Mouse (Mus musculus): ENCODE data around the gene Ctf2. TPM values are rescaled to one million over a fixed set of nuclear protein-coding genes. Genes with fewer than 3 reads are reported as not detected.

Gene Ctf2
- total and polyA plus RNA-seq, 3 experiments = 0.39 to 1.0 TPM; not detected in 1

GRCm38 (mm10) chr7:127712461-127713385 is 19.2 kb downstream of the Ctf2 start, which contains the start of gene Ctf1 (continued):
- TF ChIP-seq CTCF (IDR thresholded peaks at IDR 0.05 in 2 of 3, conservative IDR thresholded peaks at IDR 0.05 in 1 of 3; ENCODE audit: control insufficient read depth in 1 of 3, insufficient read depth in 1 of 3, low read depth in 2 of 3, low read length in 3 of 3, poor library complexity in 1 of 3, severe bottlenecking in 1 of 3) (no peak), USF1 (IDR thresholded peaks at IDR 0.05; ENCODE audit: low read depth, low read length) (peak; percentile 49), ELF1 (IDR thresholded peaks at IDR 0.05; ENCODE audit: low read depth, low read length) (peak; percentile 69), KAT2A (conservative IDR thresholded peaks at IDR 0.05; ENCODE audit: low read depth, low read length) (peak; percentile 96), HCFC1 (IDR thresholded peaks at IDR 0.05; ENCODE audit: low read depth, low read length) (peak; percentile 99), MAX (IDR thresholded peaks at IDR 0.05; ENCODE audit: low read length) (peak; percentile 49; the same call in 1 of the 2 replicates), NELFE (IDR thresholded peaks at IDR 0.05; ENCODE audit: low read depth, low read length) (peak; percentile 26; the same call in 1 of the 2 replicates), TCF12 (IDR thresholded peaks at IDR 0.05; ENCODE audit: low read depth, low read length) (peak; percentile 3; the same call in 1 of the 2 replicates), BHLHE40 (IDR thresholded peaks at IDR 0.05; ENCODE audit: borderline replicate concordance, low read depth, low read length) (peak; percentile 2; the same call in 1 of the 2 replicates)

- Histone ChIP-seq H3K9me3 (replicated peaks; ENCODE audit: insufficient read depth, low read length) (no peaks in the 10 kb centered on the region), H3K27ac (ENCODE audit: control insufficient read depth, low read depth, low read length) (no peak overlapping the region), H3K27me3 (ENCODE audit: control insufficient read depth in 1 of 2, insufficient read depth in 2 of 2, low read length in 2 of 2) (no peaks in the 10 kb centered on the region), H3K9ac (ENCODE audit: control insufficient read depth, low read depth, low read length, poor library complexity, severe bottlenecking) (no peak overlapping the region), H3K36me3 (ENCODE audit: control insufficient read depth in 1 of 2, insufficient read depth in 2 of 2, low read length in 2 of 2) (peaks cover 0 to 11% of the 10 kb centered on the region in 2 experiments; a peak in 2 of 4 replicates), H3K79me2 (ENCODE audit: control insufficient read depth, insufficient read depth, low read length, poor library complexity) (peaks cover 5% of the 10 kb centered on the region), H3K4me3 (ENCODE audit: control insufficient read depth in 1 of 2, insufficient read depth in 1 of 2, low read depth in 2 of 2, low read length in 2 of 2) (no peak overlapping the region), H3K4me1 (ENCODE audit: control insufficient read depth in 1 of 2, insufficient read depth in 2 of 2, low read length in 2 of 2) (peaks cover 4 to 14% of the 10 kb centered on the region in 2 experiments)
- no peak for TF ChIP-seq HCFC1 (IDR thresholded peaks at IDR 0.05; ENCODE audit: low read depth, low read length)
- no peak for TF ChIP-seq MYB (IDR thresholded peaks at IDR 0.05; ENCODE audit: low read depth, low read length)
- no peak for TF ChIP-seq ZNF384 (IDR thresholded peaks at IDR 0.05; ENCODE audit: low read depth, low read length)
- no peak for TF ChIP-seq RAD21 (IDR thresholded peaks at IDR 0.05; ENCODE audit: low read depth, low read length)
- TF ChIP-seq USF2 (IDR thresholded peaks at IDR 0.05; ENCODE audit: borderline replicate concordance in 1 of 2, insufficient read depth in 1 of 2, low read depth in 1 of 2, low read length in 2 of 2) = no peak
- TF ChIP-seq CHD1 (IDR thresholded peaks at IDR 0.05; ENCODE audit: low read depth, low read length) = no peak
- no peak for TF ChIP-seq CTCF (IDR thresholded peaks at IDR 0.05 in 2 of 3, conservative IDR thresholded peaks at IDR 0.05 in 1 of 3; ENCODE audit: control insufficient read depth in 1 of 3, insufficient read depth in 1 of 3, low read depth in 2 of 3, low read length in 3 of 3, poor library complexity in 1 of 3, severe bottlenecking in 1 of 3)
- no peak for DNase-seq (ENCODE audit: low read depth, low spot score)
These were observed 20.5 kb downstream of the Ctf2 start for GRCm38 (mm10) chr7:127711456-127711855.

- H3K9ac ChIP-seq (ENCODE audit: control insufficient read depth, low read depth, low read length, poor library complexity, severe bottlenecking) = no peak overlapping the region
- no peak for DNase-seq (ENCODE audit: low read depth, low spot score)
- H3K27me3 ChIP-seq (ENCODE audit: control insufficient read depth in 1 of 2, insufficient read depth in 2 of 2, low read length in 2 of 2) = no peaks in the 10 kb centered on the region
- no peak overlapping the region for H3K27ac ChIP-seq (ENCODE audit: control insufficient read depth, low read depth, low read length)
- TF ChIP-seq E2F4 (IDR thresholded peaks at IDR 0.05; ENCODE audit: borderline replicate concordance, low read depth, low read length) = no peak
- no peak for TF ChIP-seq RAD21 (IDR thresholded peaks at IDR 0.05; ENCODE audit: low read depth, low read length)
- no peak for TF ChIP-seq HCFC1 (IDR thresholded peaks at IDR 0.05; ENCODE audit: low read depth, low read length)
- no peak for TF ChIP-seq MYB (IDR thresholded peaks at IDR 0.05; ENCODE audit: low read depth, low read length)
- TF ChIP-seq MAZ (IDR thresholded peaks at IDR 0.05; ENCODE audit: low read depth, low read length) = no peak
- TF ChIP-seq EP300 (IDR thresholded peaks at IDR 0.05; ENCODE audit: low read depth in 1 of 2, low read length in 2 of 2) = no peak
- no peak for TF ChIP-seq SIN3A (IDR thresholded peaks at IDR 0.05; ENCODE audit: low read length)
- no peak for TF ChIP-seq CHD2 (IDR thresholded peaks at IDR 0.05; ENCODE audit: low read length)
- no peak for TF ChIP-seq CTCF (IDR thresholded peaks at IDR 0.05 in 2 of 3, conservative IDR thresholded peaks at IDR 0.05 in 1 of 3; ENCODE audit: control insufficient read depth in 1 of 3, insufficient read depth in 1 of 3, low read depth in 2 of 3, low read length in 3 of 3, poor library complexity in 1 of 3, severe bottlenecking in 1 of 3)
- TF ChIP-seq POLR2AphosphoS2 (IDR thresholded peaks at IDR 0.05; ENCODE audit: low read length) = no peak
- H3K79me2 ChIP-seq (ENCODE audit: control insufficient read depth, insufficient read depth, low read length, poor library complexity) = peaks cover 5% of the 10 kb centered on the region
- no peak overlapping the region for H3K4me3 ChIP-seq (ENCODE audit: control insufficient read depth in 1 of 2, insufficient read depth in 1 of 2, low read depth in 2 of 2, low read length in 2 of 2)
- H3K4me1 ChIP-seq (ENCODE audit: control insufficient read depth in 1 of 2, insufficient read depth in 2 of 2, low read length in 2 of 2) = peaks cover 4 to 14% of the 10 kb centered on the region in 2 experiments
- no peaks in the 10 kb centered on the region for H3K9me3 ChIP-seq (replicated peaks; ENCODE audit: insufficient read depth, low read length)
- H3K36me3 ChIP-seq (ENCODE audit: control insufficient read depth in 1 of 2, insufficient read depth in 2 of 2, low read length in 2 of 2) = peaks cover 0 to 10% of the 10 kb centered on the region in 2 experiments; a peak in 2 of 4 replicates
These were observed 20.9 kb downstream of the Ctf2 start for GRCm38 (mm10) chr7:127711031-127711430.
